ENCODE assay signal across 8 mouse cellular contexts in the genomic region with DNA sequence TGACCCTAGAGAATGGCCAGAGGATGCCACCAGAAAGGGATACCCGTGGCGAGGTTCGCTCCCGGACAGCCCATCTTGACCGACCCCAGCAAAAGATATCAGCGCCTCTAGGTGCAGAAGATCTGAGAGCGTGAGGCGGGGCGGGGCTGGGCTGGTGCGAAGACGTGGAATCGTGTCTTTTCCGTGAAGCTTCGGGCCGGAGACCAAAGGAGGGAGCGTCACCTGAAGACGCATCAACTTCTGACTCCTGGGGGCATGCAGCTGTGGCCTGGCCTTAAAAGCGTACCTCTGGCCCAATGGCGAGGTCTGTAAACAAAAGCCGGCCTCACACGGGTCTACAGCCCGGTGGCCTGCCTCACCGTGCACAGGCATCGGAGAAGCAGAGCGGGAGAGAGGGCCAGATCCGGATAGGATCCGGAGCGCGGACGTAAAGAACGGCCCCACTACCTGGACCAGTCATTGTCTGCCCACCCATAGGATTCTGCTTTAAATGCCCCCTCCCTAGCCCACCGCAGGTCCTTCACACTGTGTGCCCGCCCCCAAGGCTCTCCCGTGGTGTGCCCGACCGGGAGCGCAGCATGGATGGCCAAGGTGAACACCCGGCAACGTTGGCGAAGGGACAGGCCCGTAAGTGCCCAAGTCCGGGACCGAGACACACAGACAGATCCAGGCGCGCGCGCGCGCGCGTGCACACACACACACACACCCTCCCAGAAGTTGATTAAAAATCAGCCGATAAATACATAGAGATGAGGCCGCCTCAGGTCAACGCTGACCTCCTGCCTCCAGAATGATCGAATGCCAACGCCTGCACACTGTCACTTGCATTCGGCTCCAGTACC. TPM values are rescaled to one million over a fixed set of nuclear protein-coding genes. Genes with fewer than 3 reads are reported as not detected.
DNase-seq lines count a peak whose midpoint lies in the region; ATAC-seq and TF ChIP-seq lines count a peak whose summit lies in the region.

No protein-coding gene starts in this region.

- H3K36me3 ChIP-seq in C2C12 (ENCODE audit: control insufficient read depth, insufficient read depth): no peaks in the 10 kb centered on the region
- H3K36me3 ChIP-seq in heart, postnatal 0 days (replicated peaks; ENCODE audit: control insufficient read depth, insufficient read depth, low read length): no peaks in the 10 kb centered on the region
- H3K36me3 ChIP-seq in liver, embryonic 16.5 days (ENCODE audit: control insufficient read depth, insufficient read depth): no peaks in the 10 kb centered on the region
- no peaks in the 10 kb centered on the region for H3K36me3 ChIP-seq in neural tube, embryonic 14.5 days (ENCODE audit: control insufficient read depth, insufficient read depth, low read length)

- H3K27me3 ChIP-seq in C2C12 (ENCODE audit: control insufficient read depth, insufficient read depth, insufficient read length): no peaks in the 10 kb centered on the region
- peaks cover 4% of the 10 kb centered on the region; the same call in 1 of the 2 replicates for H3K27me3 ChIP-seq in heart, postnatal 0 days (ENCODE audit: control insufficient read depth, insufficient read depth, low read length)
- peaks cover 17% of the 10 kb centered on the region for H3K27me3 ChIP-seq in liver, embryonic 16.5 days (ENCODE audit: control insufficient read depth, insufficient read depth, low read depth, low read length)
- 0 out of 2 replicates have a peak, but pooled peaks cover 4% of the 10 kb centered on the region for H3K27me3 ChIP-seq in neural tube, embryonic 14.5 days (ENCODE audit: control insufficient read depth, insufficient read depth, low read length)

- H3K9me3 ChIP-seq in heart, postnatal 0 days (replicated peaks; ENCODE audit: control insufficient read depth, low read length): no peaks in the 10 kb centered on the region
- H3K9me3 ChIP-seq in liver, embryonic 16.5 days (replicated peaks; ENCODE audit: control insufficient read depth, low read length): no peaks in the 10 kb centered on the region
- H3K9me3 ChIP-seq in neural tube, embryonic 14.5 days (ENCODE audit: control insufficient read depth, low read length): no peaks in the 10 kb centered on the region

- H3K9ac ChIP-seq in heart, postnatal 0 days (replicated peaks; ENCODE audit: low read depth, low read length): peak overlapping the region; percentile 46
- peak overlapping the region; percentile 72 for H3K9ac ChIP-seq in liver, embryonic 16.5 days (ENCODE audit: low read depth, low read length)
- H3K9ac ChIP-seq in neural tube, embryonic 14.5 days (replicated peaks; ENCODE audit: low read depth, low read length): peak overlapping the region; percentile 79

- TF ChIP-seq CTCF in C2C12 (IDR thresholded peaks at IDR 0.05; ENCODE audit: control insufficient read depth, insufficient read depth, insufficient read length): no peak
- no peak for TF ChIP-seq CTCF in heart, postnatal 0 days (IDR thresholded peaks at IDR 0.05; ENCODE audit: low read depth)

- TF ChIP-seq EP300 in heart, postnatal 0 days (IDR thresholded peaks at IDR 0.05; ENCODE audit: low read depth): no peak

- no peaks in the 10 kb centered on the region for H3K79me2 ChIP-seq in C2C12 (ENCODE audit: control insufficient read depth, insufficient read depth)

- under 1% methylated on average over 57 of the region's 57 CpGs for WGBS in heart, postnatal 0 days
- WGBS in liver, embryonic 16.5 days (ENCODE audit: insufficient replicate concordance): under 1% methylated on average over 57 of the region's 57 CpGs
- WGBS in neural tube, embryonic 14.5 days: under 1% methylated on average over 57 of the region's 57 CpGs

- DNase-seq in adrenal gland, postnatal 14 days: peak; percentile 69
- peak; percentile 65 for DNase-seq in embryo, embryonic 9.5 days (ENCODE audit: extremely low spot score)
- no peak for DNase-seq in heart, postnatal 0 days (ENCODE audit: low spot score)
- DNase-seq in kidney, postnatal 4 days: peak; percentile 58 to 74
- peak; percentile 46 to 54 for DNase-seq in thymus, postnatal 10 days (ENCODE audit: low spot score in 2 of 2)

- no peaks in the 10 kb centered on the region for H3K79me3 ChIP-seq in C2C12 (ENCODE audit: low read depth)

- peak overlapping the region; percentile 48 for H3K4me3 ChIP-seq in C2C12 (ENCODE audit: insufficient read depth, poor library complexity, severe bottlenecking)
- H3K4me3 ChIP-seq in heart, postnatal 0 days (ENCODE audit: low read depth, low read length): peak overlapping the region; percentile 65
- peak overlapping the region; percentile 82 for H3K4me3 ChIP-seq in liver, embryonic 16.5 days (ENCODE audit: low read depth, low read length)
- H3K4me3 ChIP-seq in neural tube, embryonic 14.5 days (ENCODE audit: low read depth, low read length): peak overlapping the region; percentile 49

- no peak overlapping the region for H3K27ac ChIP-seq in heart, postnatal 0 days (ENCODE audit: low read depth)
- peak overlapping the region; percentile 60; the same call in 1 of the 2 replicates for H3K27ac ChIP-seq in liver, embryonic 16.5 days (ENCODE audit: low read length)
- peak overlapping the region; percentile 89 for H3K27ac ChIP-seq in neural tube, embryonic 14.5 days (ENCODE audit: low read depth, low read length)

- no peak for ATAC-seq in heart, postnatal 0 days (ENCODE audit: insufficient read depth, low read depth)
- ATAC-seq in liver, embryonic 16.5 days (ENCODE audit: low read depth): no peak
- peak; percentile 12 for ATAC-seq in neural tube, embryonic 14.5 days (ENCODE audit: low read depth)

- 0 out of 2 replicates have a peak, but pooled peaks cover 10% of the 10 kb centered on the region for H3K4me1 ChIP-seq in heart, postnatal 0 days (ENCODE audit: control insufficient read depth, insufficient read depth)
- peaks cover 23% of the 10 kb centered on the region for H3K4me1 ChIP-seq in liver, embryonic 16.5 days (ENCODE audit: control insufficient read depth, low read depth, low read length)
- peaks cover 13% of the 10 kb centered on the region; the same call in 1 of the 2 replicates for H3K4me1 ChIP-seq in neural tube, embryonic 14.5 days (ENCODE audit: control insufficient read depth, insufficient read depth, low read length)

- peak overlapping the region; percentile 90 for H3ac ChIP-seq in C2C12 (ENCODE audit: control insufficient read depth, insufficient read length, low read depth)

- peak overlapping the region; percentile 94 for H3K4me2 ChIP-seq in heart, postnatal 0 days (ENCODE audit: low read depth, low read length)
- peak overlapping the region; percentile 100 for H3K4me2 ChIP-seq in liver, embryonic 16.5 days (ENCODE audit: low read depth, low read length)
- peak overlapping the region; percentile 68 for H3K4me2 ChIP-seq in neural tube, embryonic 14.5 days (ENCODE audit: low read depth, low read length)

TF ChIP-seq in C2C12, 6 proteins besides CTCF, POLR2A, EP300 and RAD21:
- no peak for TF ChIP-seq MYOG (IDR thresholded peaks at IDR 0.05; ENCODE audit: control insufficient read depth, extremely low read depth, insufficient read length)
- no peak for TF ChIP-seq MAX (IDR thresholded peaks at IDR 0.05)
- TF ChIP-seq CEBPB (IDR thresholded peaks at IDR 0.05; ENCODE audit: low read depth): no peak
- TF ChIP-seq FOSL1 (IDR thresholded peaks at IDR 0.05; ENCODE audit: insufficient read depth, low read length, poor library complexity, severe bottlenecking): no peak
- no peak for TF ChIP-seq USF1 (IDR thresholded peaks at IDR 0.05; ENCODE audit: low read depth)
- TF ChIP-seq MYOD1 (IDR thresholded peaks at IDR 0.05; ENCODE audit: control insufficient read depth, insufficient read length, low read depth): no peak

RNA-seq across cellular contexts. Expression of a gene that starts 0.8 kb away (rescaled TPM):
- polyA plus RNA-seq in C2C12 (2012; fragmentation: generic; extraction: Trizol): 6.9 TPM
- 64.1 and 72.8 TPM in 2 replicates for total RNA-seq in adrenal gland, postnatal 14 days (2021)
- total RNA-seq in heart, postnatal 0 days (2014; rRNA removed; ENCODE audit: low replicate concordance): 2.6 and 5.7 TPM in 2 replicates
- polyA plus RNA-seq in heart, postnatal 0 days (2015; fragmentation: Nextera tagmentation; extraction: Ambion mirVana): 3.6 and 5.5 TPM in 2 replicates
- polyA plus RNA-seq in liver, embryonic 16.5 days (2015; fragmentation: Nextera tagmentation; extraction: Ambion mirVana): 2.8 and 4.2 TPM in 2 replicates
- 24.4 and 34.8 TPM in 2 replicates for polyA plus RNA-seq in neural tube, embryonic 14.5 days (2014; fragmentation: Nextera tagmentation; extraction: Ambion mirVana)
